Mouse (Mus musculus): ENCODE data around the gene Nkg7. TPM values are rescaled to one million over a fixed set of nuclear protein-coding genes. Genes with fewer than 3 reads are reported as not detected.

Nkg7 gene
- total RNA-seq, 2 experiments from 2014 or later, result not detected

Small RNA genes lying within 50 kb of the gene (microRNA-seq; reads per million reads assigned to microRNA genes)
- gene Mir7051, result 2.1 reads per million, percentile 2 among the genes with 10 or more reads in this experiment

Other genes with a start within 250 kb of the Nkg7 start
- 10 to 100 TPM; 20.0 to 21.5 TPM for gene Zfp715, start 123.8 kb upstream of the Nkg7 start, total RNA-seq (2021)
- under 1 TPM; 0.10 to 0.17 TPM for gene Siglecf, start 85.7 kb upstream of the Nkg7 start, total RNA-seq (2021)
- gene Siglecg, start 28.9 kb upstream of the Nkg7 start, total RNA-seq (2021), result under 1 TPM in 1 of 2 experiments, not detected in 1; 0.10 TPM
- gene Lim2, start 9.4 kb upstream of the Nkg7 start, total RNA-seq (2021), result not detected
- gene Cldnd2, start 3.7 kb downstream of the Nkg7 start, total RNA-seq (2021), result not detected
- 100 to 1,000 TPM; 408 to 443 TPM for gene Etfb, start 7.0 kb downstream of the Nkg7 start, total RNA-seq (2021)
- 1 to 10 TPM; 1.2 to 1.4 TPM for gene Gm45233, start 7.1 kb downstream of the Nkg7 start, total RNA-seq (2021)
- gene Vsig10l, start 26.1 kb downstream of the Nkg7 start, total RNA-seq (2021), result 1 to 10 TPM; 3.7 to 4.9 TPM
- gene Iglon5, start 53.0 kb downstream of the Nkg7 start, total RNA-seq (2021), result under 1 TPM; 0.54 to 0.64 TPM
- gene 4931406B18Rik, start 68.9 kb downstream of the Nkg7 start, total RNA-seq (2021), result not detected
- gene Cd33, start 107.4 kb downstream of the Nkg7 start, total RNA-seq (2021), result 1 to 10 TPM; 4.4 to 5.5 TPM
- gene Zfp658, start 125.2 kb downstream of the Nkg7 start, total RNA-seq (2021), result 1 to 10 TPM; 2.2 to 2.3 TPM
- 10 to 100 TPM in 1 of 2 experiments, 1 to 10 TPM in 1; 7.8 to 11.8 TPM for gene Zfp719, start 142.5 kb downstream of the Nkg7 start, total RNA-seq (2021)
- gene Zfp819, start 170.1 kb downstream of the Nkg7 start, total RNA-seq (2021), result not detected
- not detected for gene Ceacam18, start 197.6 kb downstream of the Nkg7 start, total RNA-seq (2021)
- gene Siglece, start 223.1 kb downstream of the Nkg7 start, total RNA-seq (2021), result 1 to 10 TPM in 1 of 2 experiments, under 1 TPM in 1; 0.91 to 1.1 TPM
- 1 to 10 TPM; 4.9 to 5.4 TPM for gene Ctu1, start 234.9 kb downstream of the Nkg7 start, total RNA-seq (2021)

Measured in gastrocnemius, postnatal 4 days (tissue).